ENCODE assay signal across 19 mouse cellular contexts in genomic region chr13:16968995-16969394, GRCm38 (mm10).
DNase-seq lines count a peak whose midpoint lies in the region; TF ChIP-seq lines count a peak whose summit lies in the region.
"Had no signal": no experiment of that assay in that cellular context is flagged by ENCODE, and none has a peak within 500 bp of the region (broad histone marks: within the 10 kb centered on the region; RNA-seq: fewer than 3 reads in every experiment).

No protein-coding gene starts in this region.

- peak; percentile 6 to 8 for DNase-seq in left cerebral cortex, adult 9 months (ENCODE audit: low spot score in 2 of 2)
- no peak for DNase-seq in left cerebral cortex, adult 2 months (ENCODE audit: extremely low spot score in 1 of 2, low spot score in 2 of 2)
- peak; percentile 5 for DNase-seq in right cerebral cortex, adult 18-20 months
- DNase-seq in right cerebral cortex, postnatal 4 days = no peak
- peak; percentile 4 to 17 for DNase-seq in frontal cortex, adult 2 months (ENCODE audit: extremely low spot score in 1 of 2, low spot score in 1 of 2)
- no peak for DNase-seq in cerebellum, adult 11-12 months
- no peak for DNase-seq in cerebellum, adult 2 months
- DNase-seq: adrenal gland, adult 2 months; adrenal gland, postnatal 25 days; cerebellum, adult 9-10 months; cerebellum, postnatal 25 days; gastrocnemius, postnatal 36 days; heart, adult 11 months; heart, postnatal 36 days had no signal

- intact Hi-C loops in left cerebral cortex, adult 2 months (cut with DNase I) = no loop called here

- H3K4me1 ChIP-seq in cerebellum, adult 2 months (ENCODE audit: control insufficient read depth, insufficient read depth, low read length) = no peaks in the 10 kb centered on the region
- H3K4me1 ChIP-seq: embryonic facial prominence, embryonic 12.5 days; forebrain, embryonic 15.5 days; heart, embryonic 13.5 days; hindbrain, embryonic 15.5 days had no signal

- no peak overlapping the region for H3K4me3 ChIP-seq in left cerebral cortex, adult 2 months
- no peak overlapping the region for H3K4me3 ChIP-seq in cerebellum, adult 2 months (replicated peaks; ENCODE audit: insufficient read depth, low read depth, low read length)
- H3K4me3 ChIP-seq: embryonic facial prominence, embryonic 12.5 days; forebrain, embryonic 15.5 days; heart, embryonic 13.5 days; hindbrain, embryonic 15.5 days had no signal

- WGBS in cerebellum, adult 2 months = 43% methylated on average over 5 of the region's 5 CpGs

- H3K27me3 ChIP-seq in cerebellum, adult 2 months (ENCODE audit: control insufficient read depth, insufficient read depth, low read length) = no peaks in the 10 kb centered on the region
- H3K27me3 ChIP-seq: CH12.LX; embryonic facial prominence, embryonic 12.5 days; forebrain, embryonic 15.5 days; heart, embryonic 13.5 days; hindbrain, embryonic 15.5 days had no signal

- TF ChIP-seq POLR2A in cerebellum, adult 2 months (IDR thresholded peaks at IDR 0.05; ENCODE audit: borderline replicate concordance, insufficient read depth, low read length) = no peak

- TF ChIP-seq CTCF in left cerebral cortex, adult 2 months (IDR thresholded peaks at IDR 0.05) = no peak
- TF ChIP-seq CTCF in cerebellum, adult 2 months (IDR thresholded peaks at IDR 0.05; ENCODE audit: borderline replicate concordance, insufficient read depth, low read depth, low read length) = no peak

- H3K27ac ChIP-seq in left cerebral cortex, adult 2 months = no peak overlapping the region
- no peak overlapping the region for H3K27ac ChIP-seq in cerebellum, adult 2 months (ENCODE audit: insufficient read depth, low read length)
- H3K27ac ChIP-seq: embryonic facial prominence, embryonic 12.5 days; forebrain, embryonic 15.5 days; heart, embryonic 13.5 days; hindbrain, embryonic 15.5 days had no signal

Comparison
In these comparisons a context has a peak if more than half of its experiments do, and no peak if none do; other contexts are left out.
1. DNase-seq: peak in left cerebral cortex, adult 9 months (2 of 2), right cerebral cortex, adult 18-20 months (single experiment) and frontal cortex, adult 2 months (2 of 2); none in left cerebral cortex, adult 2 months (0 of 2), right cerebral cortex, postnatal 4 days (single experiment), cerebellum, adult 11-12 months (single experiment) and cerebellum, adult 2 months (0 of 2).